Mouse (Mus musculus) embryonic facial prominence, embryonic 14.5 days (tissue): ENCODE measurements around the gene Tmem186. TPM values are rescaled to one million over a fixed set of nuclear protein-coding genes. Genes with fewer than 3 reads are reported as not detected.

ENCODE experiments used
- ATAC-seq: fragments of 200-750 bp; cut with Nextera tagmentation; 2 replicates; pipeline ENCODE4 v1.8.0; 2017; ENCODE audit warnings: low read depth, moderate number of reproducible peaks, moderate TSS enrichment
- DNase-seq: peaks from one replicate; pipeline ENCODE4 v3.0.0-alpha.2; 2015; ENCODE audit warnings: low spot score
- H3K27ac ChIP-seq: fragments of 300-500 bp; sonication (generic); replicated peaks from 2 replicates; pipeline ENCODE4 v1.5.1; 2014; ENCODE audit warnings: low read depth, mild to moderate bottlenecking, low read length, moderate library complexity
- H3K27me3 ChIP-seq: fragments of 300-500 bp; sonication (generic); replicated peaks from 2 replicates; pipeline ENCODE4 v1.6.1; 2014; ENCODE audit warnings: low read length; ENCODE audit not compliant: control insufficient read depth, insufficient read depth
- H3K36me3 ChIP-seq: fragments of 300-500 bp; sonication (generic); 2 replicates; pipeline ENCODE4 v1.6.1; 2014; ENCODE audit warnings: low read length, mixed read lengths; ENCODE audit not compliant: control insufficient read depth, insufficient read depth
- H3K4me1 ChIP-seq: fragments of 300-500 bp; sonication (generic); 2 replicates; pipeline ENCODE4 v1.6.1; 2014; ENCODE audit warnings: antibody characterized with exemption, low read length; ENCODE audit not compliant: control insufficient read depth, insufficient read depth
- H3K4me2 ChIP-seq: fragments of 300-500 bp; sonication (generic); 2 replicates; pipeline ENCODE4 v1.6.1; 2014; ENCODE audit warnings: low read depth, mild to moderate bottlenecking, low read length, moderate library complexity, mixed read lengths
- H3K4me3 ChIP-seq: fragments of 300-500 bp; sonication (generic); 2 replicates; pipeline ENCODE4 v1.5.1; 2014; ENCODE audit warnings: low read depth, mild to moderate bottlenecking, low read length
- H3K9ac ChIP-seq: fragments of 300-500 bp; sonication (generic); 2 replicates; pipeline ENCODE4 v1.6.1; 2014; ENCODE audit warnings: low read depth, mild to moderate bottlenecking, low read length, moderate library complexity, mixed read lengths
- H3K9me3 ChIP-seq: fragments of 300-500 bp; sonication (generic); 2 replicates; pipeline ENCODE4 v1.6.1; 2016; ENCODE audit warnings: low read length; ENCODE audit not compliant: control insufficient read depth
- WGBS: fragments of 180-500 bp; shearing (Covaris S2); extraction: QIAGEN DNeasy Blood & Tissue Kit; methylation state at CpG from one replicate; pipeline ENCODE4 v1.1.7; 2014; 5-methylcytosine and 5-hydroxymethylcytosine counted together
- polyA plus RNA-seq: library from polyadenylated mRNA; unstranded; fragments of >200 nt; fragmentation: Nextera tagmentation; extraction: Ambion mirVana; gene quantifications from 2 replicates; pipeline ENCODE4 v1.2.1, GENCODE M21; 2014

Gene Tmem186
- polyA plus RNA-seq, 1 experiment from 2014 or later = 11.4 TPM

DNA sequence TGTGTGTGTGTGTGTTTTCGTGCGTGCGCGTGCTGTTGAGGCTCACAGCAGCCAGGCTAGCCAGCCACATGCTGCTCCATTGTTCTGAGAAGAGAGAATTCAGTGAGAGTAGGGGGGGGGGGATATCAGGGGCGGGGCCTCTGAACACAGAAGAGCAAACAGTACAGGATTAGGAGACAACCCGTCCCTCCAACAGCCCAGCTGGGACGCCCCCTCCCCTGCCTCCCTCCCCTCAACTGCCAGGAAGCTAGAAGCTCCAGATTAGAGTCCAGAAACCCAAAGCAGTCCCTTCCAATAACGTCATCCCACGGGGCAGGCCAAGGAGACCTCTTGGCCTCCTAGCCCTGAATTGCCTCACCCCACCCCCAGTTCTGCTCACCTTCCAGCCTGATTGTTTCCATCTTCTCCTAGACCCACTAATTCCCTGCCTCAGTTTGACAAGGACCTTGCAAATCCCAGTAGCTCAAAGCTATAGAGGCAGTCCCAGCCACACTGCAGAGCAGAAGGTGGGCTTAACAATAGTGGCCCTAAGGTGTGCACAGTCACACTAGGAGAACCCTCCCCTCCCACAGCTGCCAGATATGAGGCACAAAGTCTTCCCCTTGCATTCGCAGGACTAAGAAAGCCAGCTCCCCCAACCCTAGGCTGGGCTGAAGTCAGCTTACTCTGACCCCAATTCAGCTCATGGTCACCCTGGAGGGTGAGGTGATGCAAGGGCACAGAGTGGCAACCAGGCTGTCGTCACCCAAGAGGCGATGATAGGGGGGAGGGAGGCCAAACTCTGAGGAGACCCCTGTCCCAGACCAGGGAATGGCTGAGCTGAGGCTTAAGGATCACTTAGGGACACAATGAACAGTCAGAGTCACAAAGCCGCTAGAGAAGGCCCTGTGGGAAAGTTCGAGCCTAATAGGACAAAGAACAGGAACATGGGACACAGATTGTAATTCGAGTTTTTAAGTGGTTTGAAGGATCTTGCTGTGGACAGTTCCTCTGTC lies 32.8 kb upstream of the Tmem186 start:
- Histone ChIP-seq H3K27ac (peak overlapping the region; percentile 79; the same call in 1 of the 2 replicates), H3K4me2 (peak overlapping the region; percentile 76), H3K36me3 (no peaks in the 10 kb centered on the region; the same call in 1 of the 2 replicates), H3K9me3 (no peaks in the 10 kb centered on the region), H3K9ac (peak overlapping the region; percentile 68), H3K27me3 (no peaks in the 10 kb centered on the region; the same call in 1 of the 2 replicates), H3K4me3 (peak overlapping the region; percentile 67), H3K4me1 (peaks cover 13% of the 10 kb centered on the region)
- 7% methylated on average over 14 of the region's 15 CpGs for WGBS
- DNase-seq (peak; percentile 71), ATAC-seq (peak; percentile 38)

DNA sequence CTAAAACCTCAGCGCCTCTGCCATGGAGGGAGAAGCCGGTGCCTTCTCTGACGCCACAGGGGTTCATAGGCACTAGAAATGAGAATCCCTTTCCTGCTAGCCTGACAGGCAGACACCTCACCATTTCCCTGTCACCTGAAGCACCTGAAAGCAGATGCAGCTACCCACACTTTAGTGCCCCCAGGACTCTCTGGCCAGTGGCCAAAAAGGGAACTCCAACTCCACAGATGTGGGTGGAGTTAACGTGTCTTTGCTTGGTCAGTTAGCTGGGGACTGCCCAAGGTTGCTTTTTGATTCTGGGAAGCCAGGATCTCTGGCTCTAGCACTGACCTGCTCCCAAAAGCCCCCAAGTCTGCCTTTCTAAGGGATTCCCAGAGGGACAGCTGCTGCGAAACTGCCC lies 31.9 kb upstream of the Tmem186 start:
- Histone ChIP-seq H3K36me3 (no peaks in the 10 kb centered on the region; the same call in 1 of the 2 replicates), H3K9ac (peak overlapping the region; percentile 68), H3K4me2 (peak overlapping the region; percentile 76), H3K9me3 (no peaks in the 10 kb centered on the region), H3K4me1 (peaks cover 13% of the 10 kb centered on the region), H3K4me3 (peak overlapping the region; percentile 67; the same call in 1 of the 2 replicates), H3K27me3 (no peaks in the 10 kb centered on the region; the same call in 1 of the 2 replicates), H3K27ac (no peak overlapping the region; the same call in 1 of the 2 replicates)
- DNase-seq (no peak), ATAC-seq (no peak)
- WGBS = 48% methylated on average over 5 of the region's 5 CpGs

DNA sequence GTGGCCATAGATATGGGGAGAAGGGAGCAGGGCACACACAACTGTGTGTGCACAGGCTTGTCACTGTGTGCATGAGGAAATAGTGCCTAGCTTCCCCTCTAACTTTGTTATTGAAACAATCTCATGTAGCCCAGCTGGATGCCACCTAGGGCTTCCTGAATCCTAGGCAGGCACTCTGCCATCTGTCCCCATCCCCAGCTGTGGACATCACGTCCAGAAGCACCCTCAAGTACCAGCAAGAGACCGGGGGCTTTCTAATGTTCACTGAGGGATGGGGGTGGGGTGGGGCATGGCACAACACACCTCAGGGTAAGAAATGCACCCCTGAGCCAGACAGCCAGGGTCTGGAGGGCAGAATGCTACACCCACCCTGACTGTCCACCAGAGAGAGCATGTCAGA lies 30.9 kb upstream of the Tmem186 start:
- WGBS = 74% methylated on average over 2 of the region's 2 CpGs

DNA sequence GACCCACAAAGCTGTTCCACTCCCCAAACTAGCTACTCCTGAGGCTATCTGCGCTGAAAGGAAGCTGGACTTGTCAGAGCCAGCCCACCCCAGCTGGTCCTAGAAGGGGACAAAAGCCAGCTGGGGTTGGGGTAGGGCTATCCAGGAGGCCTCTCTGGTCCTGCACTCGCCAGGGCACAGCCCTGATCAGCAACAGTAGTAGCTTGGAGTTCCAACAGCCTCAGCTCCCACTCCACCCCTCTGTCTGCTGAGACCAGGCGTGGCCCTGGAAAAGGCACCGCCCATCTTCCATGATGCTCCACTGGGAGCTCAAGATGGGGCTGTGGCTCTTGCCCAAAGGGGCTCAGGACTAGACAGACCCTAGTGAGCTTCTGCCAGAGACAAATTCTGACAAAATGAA lies 30.3 kb upstream of the Tmem186 start:
- Histone ChIP-seq H3K4me3 (no peak overlapping the region), H3K27ac (no peak overlapping the region), H3K27me3 (no peaks in the 10 kb centered on the region; the same call in 1 of the 2 replicates), H3K4me1 (peaks cover 13% of the 10 kb centered on the region), H3K9ac (no peak overlapping the region), H3K36me3 (peaks cover 5% of the 10 kb centered on the region), H3K9me3 (no peaks in the 10 kb centered on the region), H3K4me2 (no peak overlapping the region)
- DNase-seq (no peak), ATAC-seq (no peak)
- WGBS = 59% methylated on average over 4 of the region's 4 CpGs

More for the DNA sequence above, 30.9 kb upstream of the Tmem186 start:
- no peaks in the 10 kb centered on the region for H3K9me3 ChIP-seq
- H3K27me3 ChIP-seq = no peaks in the 10 kb centered on the region; the same call in 1 of the 2 replicates
- peaks cover under 1% of the 10 kb centered on the region; the same call in 1 of the 2 replicates for H3K36me3 ChIP-seq
- no peak overlapping the region for H3K4me3 ChIP-seq
- H3K4me1 ChIP-seq = peaks cover 13% of the 10 kb centered on the region
- H3K27ac ChIP-seq = no peak overlapping the region
- ATAC-seq (no peak), DNase-seq (no peak)
- no peak overlapping the region for H3K4me2 ChIP-seq
- no peak overlapping the region for H3K9ac ChIP-seq

DNA sequence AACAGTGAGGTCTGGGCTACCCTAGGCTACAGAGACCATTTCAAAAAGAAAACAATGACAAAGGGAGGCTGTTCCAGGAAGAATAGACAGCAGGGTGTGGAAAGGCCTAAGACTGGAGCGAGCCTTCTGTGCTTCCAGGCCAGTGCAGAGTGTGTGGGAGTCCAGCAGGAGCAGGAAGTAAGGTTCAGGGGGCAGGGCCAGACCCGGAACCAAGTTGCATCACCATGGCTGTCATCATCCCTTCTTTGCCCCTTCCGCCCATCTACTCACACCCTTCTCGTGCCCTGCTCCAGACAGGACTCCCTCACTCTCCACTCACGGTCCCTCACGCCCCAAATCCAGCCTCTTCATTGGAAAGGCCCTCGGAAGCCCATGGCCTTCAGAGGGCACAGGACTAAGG lies 29.7 kb upstream of the Tmem186 start:
- Histone ChIP-seq H3K4me1 (peaks cover 13% of the 10 kb centered on the region), H3K9ac (no peak overlapping the region), H3K4me2 (no peak overlapping the region), H3K27me3 (no peaks in the 10 kb centered on the region), H3K9me3 (no peaks in the 10 kb centered on the region), H3K36me3 (peaks cover 10% of the 10 kb centered on the region), H3K27ac (no peak overlapping the region), H3K4me3 (no peak overlapping the region)
- DNase-seq (no peak), ATAC-seq (no peak)
- 80% methylated on average over 7 of the region's 7 CpGs for WGBS

DNA sequence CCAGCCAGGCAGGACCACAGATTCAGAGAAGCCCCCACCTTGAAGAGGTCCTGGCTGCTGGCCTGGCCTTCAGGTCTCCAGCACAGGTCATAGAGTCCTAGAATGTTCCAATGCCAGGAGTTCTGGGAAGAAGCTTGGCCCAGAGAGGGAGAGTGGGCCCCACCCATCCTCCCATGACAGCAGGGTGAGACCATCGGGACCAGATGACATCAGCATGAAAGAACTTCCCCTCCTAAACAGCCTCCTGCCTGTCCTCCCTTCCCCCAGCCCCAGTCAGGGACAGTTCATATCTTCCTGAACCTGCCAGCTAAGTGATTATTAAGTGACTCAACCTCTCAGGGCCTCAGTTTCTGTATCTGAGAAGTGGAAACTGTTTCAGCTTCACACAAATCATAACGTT lies 28.9 kb upstream of the Tmem186 start:
- no peak for ATAC-seq
- DNase-seq = peak; percentile 30
- WGBS = 50% methylated on average over 2 of the region's 2 CpGs
- Histone ChIP-seq H3K4me3 (no peak overlapping the region), H3K27me3 (no peaks in the 10 kb centered on the region), H3K4me1 (peaks cover 13% of the 10 kb centered on the region), H3K4me2 (no peak overlapping the region), H3K9ac (no peak overlapping the region), H3K36me3 (peaks cover 17% of the 10 kb centered on the region), H3K27ac (no peak overlapping the region), H3K9me3 (no peaks in the 10 kb centered on the region)

DNA sequence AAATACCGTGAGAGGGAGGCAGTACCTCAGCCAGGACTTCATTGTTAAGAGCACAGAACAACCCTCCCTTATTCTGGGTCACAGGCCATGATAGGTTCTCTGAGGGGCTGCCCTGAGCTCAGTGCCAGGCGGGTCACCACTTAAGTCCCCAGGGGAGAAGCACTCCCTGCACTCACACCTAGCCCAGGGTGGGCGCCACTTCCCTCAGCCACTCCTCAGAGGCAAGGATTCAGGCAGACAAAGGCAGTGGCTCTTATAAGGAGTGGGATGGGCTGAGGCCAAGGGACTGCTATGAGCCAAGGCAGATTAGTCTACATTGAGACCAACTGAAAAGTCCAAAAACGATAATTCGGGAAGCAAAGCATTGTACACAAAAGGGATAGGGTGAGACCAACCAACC lies 27.9 kb upstream of the Tmem186 start:
- peaks cover 19% of the 10 kb centered on the region for H3K36me3 ChIP-seq

DNA sequence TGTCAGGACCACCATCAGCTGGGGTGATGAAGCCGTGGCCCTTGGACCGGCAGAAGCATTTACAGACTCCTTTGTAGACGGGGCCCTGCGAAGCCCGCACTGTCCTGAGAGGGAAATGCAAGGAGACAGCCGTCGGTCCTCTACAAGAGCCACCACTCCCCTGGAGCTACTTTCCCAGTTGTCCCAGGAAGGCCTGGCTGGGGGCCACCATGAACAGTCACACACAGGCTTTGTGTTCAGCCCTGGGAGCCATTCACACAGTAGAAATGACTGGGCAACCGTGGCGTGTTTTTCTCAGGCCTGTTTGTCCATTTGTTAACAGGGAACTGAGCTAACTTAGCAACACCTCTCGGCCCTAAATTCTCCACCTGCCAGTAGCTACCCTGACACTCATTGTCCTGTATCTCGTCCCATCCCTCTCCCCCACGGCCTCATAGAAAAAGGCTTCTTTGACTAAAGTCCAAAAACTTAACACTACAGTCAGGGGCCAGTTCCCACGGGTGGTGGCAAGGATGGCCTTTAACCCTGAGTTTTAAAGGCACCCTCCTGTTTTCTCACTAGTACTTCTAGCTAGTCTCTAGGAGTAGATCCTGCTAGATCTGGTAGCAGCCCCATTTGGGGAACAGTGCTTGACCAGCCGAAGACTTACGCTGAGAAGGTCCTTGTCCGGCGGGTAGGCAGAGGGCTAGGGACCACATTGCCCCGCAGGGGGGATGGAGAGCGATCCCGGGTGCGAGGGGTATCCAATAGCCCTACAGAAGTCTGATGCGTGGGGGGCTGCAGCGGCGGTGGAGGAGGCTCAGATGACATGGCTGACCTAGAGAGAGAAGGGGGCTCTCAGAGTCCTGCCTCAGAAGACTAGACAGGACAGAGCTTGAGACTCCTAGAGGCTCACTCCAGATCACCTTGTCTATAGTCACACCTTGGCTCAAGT lies 26.4 kb upstream of the Tmem186 start:
- Histone ChIP-seq H3K4me2 (no peak overlapping the region), H3K27ac (no peak overlapping the region), H3K4me1 (no peaks in the 10 kb centered on the region), H3K9ac (no peak overlapping the region), H3K27me3 (no peaks in the 10 kb centered on the region), H3K36me3 (peaks cover 34% of the 10 kb centered on the region), H3K9me3 (no peaks in the 10 kb centered on the region), H3K4me3 (no peak overlapping the region)
- ATAC-seq (no peak), DNase-seq (no peak)
- 85% methylated on average over 24 of the region's 24 CpGs for WGBS

More for the DNA sequence above, 27.9 kb upstream of the Tmem186 start:
- no peak overlapping the region for H3K4me2 ChIP-seq
- peaks cover 7% of the 10 kb centered on the region for H3K4me1 ChIP-seq
- no peak overlapping the region for H3K27ac ChIP-seq
- 80% methylated on average over 5 of the region's 5 CpGs for WGBS
- no peaks in the 10 kb centered on the region for H3K9me3 ChIP-seq
- DNase-seq (no peak), ATAC-seq (no peak)
- no peak overlapping the region for H3K4me3 ChIP-seq
- no peaks in the 10 kb centered on the region for H3K27me3 ChIP-seq
- H3K9ac ChIP-seq = no peak overlapping the region
